Mouse (Mus musculus) right cerebral cortex, adult 18-20 months (tissue): ENCODE results near the gene Zfp112.
"Not testable (repeated sequence)": the region's sequence is repeated elsewhere in the genome, so short reads cannot be mapped to it uniquely, and the experiment has no call there.

ENCODE experiments used
- DNase-seq: peaks from one replicate; pipeline ENCODE4 v3.0.0; 2022; ENCODE audit warnings: mixed read lengths

The Zfp112 gene

DNA sequence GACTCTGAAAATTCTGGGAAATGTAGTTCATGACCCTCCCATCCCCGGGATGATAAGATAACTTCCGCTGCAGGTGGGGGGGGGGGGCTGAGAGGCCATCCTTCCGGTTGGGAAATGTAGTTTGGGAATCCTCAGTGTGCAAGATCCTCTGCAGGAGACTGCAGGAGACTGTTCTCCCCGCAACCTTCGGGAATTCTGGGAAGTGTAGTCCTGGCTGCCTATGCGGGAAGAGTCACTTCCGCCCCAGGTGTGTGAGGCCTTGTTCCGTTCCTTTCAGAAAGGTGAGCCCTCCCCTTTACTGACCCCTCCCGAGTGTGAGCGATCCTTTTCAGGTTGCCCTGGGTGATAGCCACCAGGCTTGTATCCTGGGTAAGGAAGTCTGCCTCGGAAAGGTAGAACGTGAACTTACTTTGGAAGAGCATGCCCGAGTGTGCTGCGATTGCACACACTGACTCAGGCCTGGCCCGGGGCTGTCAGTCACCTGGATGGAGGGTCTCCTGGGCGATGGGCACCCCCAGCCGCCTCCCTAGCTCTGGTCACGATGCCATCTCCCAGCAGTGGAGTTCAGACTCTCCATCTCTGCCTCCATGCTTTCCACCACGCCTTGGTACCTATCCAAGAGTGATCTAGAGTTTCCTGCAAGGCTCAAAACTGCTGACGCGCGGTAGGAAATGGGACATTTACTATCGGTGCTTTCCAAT, at the start of gene Zfp112:
Zfp112 (plus strand) TSS at position 159 of the 701 bp plus-strand sequence.
- DNase-seq = peak; percentile 93

DNA sequence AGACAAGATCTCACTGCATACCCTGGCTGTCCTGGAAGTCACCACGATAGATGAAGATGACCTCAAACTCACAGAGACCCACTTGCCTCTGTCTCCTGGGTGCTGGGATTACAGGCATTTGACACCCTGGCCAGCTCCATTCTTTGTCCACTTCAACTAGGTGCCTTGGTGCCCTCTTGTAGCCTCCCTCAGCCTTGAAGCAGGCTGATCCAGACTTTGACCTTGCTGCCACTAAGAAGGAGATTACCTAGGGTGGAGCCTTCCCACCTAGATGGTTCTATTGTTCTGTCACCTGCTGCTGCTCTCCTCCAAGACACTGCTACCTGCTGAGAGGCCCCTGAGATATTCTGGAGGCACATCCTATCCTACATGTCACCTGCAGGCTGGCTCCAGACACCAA, 37.7 kb upstream of the Zfp112 start:
- not testable (repeated sequence) for DNase-seq

DNA sequence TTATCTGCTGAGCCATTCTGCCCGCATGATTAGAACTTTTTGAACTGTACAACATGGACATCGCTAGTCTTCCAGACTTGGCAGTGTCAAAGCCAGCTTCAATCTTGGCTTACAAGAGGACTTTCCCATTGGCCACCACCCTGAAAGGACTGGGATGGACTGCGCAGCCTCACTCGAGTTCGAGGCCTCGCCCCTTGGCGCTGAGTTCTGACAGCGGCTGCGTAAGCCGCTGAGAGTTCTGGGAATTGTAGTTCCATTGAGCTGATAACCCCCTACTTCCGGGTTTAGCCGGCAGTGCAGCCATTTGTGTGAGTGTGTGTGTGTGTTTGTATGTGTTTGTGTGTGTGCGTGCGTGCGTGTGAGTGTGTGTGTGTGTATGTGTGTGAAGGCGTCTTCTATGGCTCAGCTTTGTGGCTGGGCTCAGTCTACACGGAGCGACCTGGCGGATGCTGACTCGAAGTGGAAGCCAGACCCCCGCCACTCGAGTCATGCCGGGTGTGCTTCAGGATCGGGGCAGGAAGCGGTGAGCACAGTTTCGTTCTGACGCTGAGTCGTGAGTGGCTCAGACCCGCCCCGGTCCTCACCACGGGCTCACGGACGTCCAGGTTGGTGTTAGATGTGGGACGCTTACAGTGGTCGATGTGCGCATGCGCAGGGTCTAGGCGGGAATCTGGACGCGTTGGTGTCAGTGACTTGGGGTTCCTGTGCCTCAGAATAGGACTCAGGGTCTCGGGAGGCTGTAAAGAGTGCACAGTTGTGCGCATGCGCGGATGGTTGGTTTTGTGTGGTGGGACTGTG, 30.3 kb upstream of the Zfp112 start, which contains the start of gene Zfp180:
Zfp180 (plus strand) TSS at position 291 of the 798 bp plus-strand sequence.
- DNase-seq = peak; percentile 98

DNA sequence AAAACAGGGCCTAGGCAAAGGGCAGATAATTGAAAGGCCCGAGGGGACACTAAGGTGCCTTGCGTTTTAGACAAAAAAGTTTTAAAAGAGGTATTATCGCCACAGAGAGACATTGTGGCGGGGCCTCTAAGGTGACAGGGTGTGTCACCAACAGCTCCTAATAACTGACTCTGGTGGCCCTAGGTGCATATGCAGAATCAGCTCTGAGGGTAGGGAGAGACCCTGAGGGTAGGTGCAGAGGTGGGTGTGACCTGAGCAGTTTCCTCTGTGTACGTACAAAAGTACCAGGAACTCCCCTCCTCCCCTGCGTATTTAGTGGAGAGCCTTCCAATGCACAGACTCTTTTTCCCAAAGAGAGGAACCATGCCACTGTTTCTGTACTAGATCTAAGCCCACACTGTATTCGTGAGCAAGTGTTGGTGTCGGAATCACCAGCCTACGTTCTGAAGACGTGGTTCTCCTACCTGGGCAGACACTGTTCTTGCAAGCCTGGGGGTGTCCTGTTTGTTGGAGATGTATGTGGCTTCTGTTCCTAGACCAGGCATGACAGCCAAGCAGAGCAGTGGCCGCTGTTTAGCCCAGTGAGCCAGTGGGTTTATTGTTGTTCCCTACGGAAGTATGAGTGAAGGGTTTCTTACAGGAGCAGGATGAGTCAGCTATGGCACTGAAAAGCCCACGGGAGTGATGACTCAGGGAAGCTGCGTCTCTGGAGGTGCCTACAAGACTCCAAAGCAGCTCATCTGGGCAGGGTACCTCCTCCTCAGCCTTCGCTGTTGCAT, 29.5 kb upstream of the Zfp112 start:
- peak; percentile 86 for DNase-seq

DNA sequence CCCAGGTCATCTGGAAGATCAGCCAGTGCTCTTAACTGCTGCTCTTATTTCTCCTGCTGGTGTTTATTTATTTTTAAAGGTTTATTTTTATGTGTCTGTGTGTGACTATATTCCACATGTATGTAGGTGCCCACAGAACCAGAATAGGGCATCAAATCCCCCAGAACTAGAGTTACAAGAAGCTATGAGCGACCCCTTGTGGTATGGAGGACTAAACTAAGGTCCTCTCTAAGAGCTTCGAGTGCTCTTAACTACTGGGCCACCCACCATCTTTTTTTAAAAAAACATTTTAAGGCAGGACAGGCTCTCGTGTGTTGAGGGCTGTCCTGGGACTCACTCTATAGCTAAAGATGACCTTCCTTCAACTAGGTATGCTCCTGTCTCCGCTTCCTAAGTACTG, 25.2 kb upstream of the Zfp112 start:
- no peak for DNase-seq

DNA sequence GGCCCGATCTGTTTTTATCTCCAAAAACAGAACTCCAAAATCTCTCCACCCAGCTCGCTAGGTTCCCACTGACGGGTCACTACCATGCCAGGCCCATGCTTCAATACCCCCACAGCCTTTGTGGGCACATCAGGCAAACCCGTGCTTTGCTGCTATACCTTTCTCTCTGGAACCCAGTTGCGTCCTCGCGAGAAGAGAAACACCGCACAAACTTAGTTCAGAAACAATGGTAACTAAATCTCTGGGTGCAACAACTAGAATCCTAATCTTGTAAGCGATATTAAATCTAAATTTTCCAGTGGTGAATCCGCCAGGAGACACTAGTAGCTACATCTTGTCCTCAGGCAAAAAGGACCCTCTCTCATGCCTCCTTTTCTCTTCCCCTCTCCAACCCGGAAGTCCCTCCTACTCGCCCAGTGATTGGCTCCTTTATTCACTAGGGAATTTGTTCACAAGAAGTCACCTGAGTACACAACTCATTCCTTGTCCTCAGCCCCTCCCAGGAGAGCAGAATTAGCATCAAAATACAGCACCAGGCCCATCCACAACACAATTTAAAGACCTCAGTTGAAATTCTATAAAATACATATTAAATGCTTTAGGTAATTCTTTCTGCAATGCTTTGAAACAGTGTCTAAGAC, 24.5 kb upstream of the Zfp112 start:
- no peak for DNase-seq

DNA sequence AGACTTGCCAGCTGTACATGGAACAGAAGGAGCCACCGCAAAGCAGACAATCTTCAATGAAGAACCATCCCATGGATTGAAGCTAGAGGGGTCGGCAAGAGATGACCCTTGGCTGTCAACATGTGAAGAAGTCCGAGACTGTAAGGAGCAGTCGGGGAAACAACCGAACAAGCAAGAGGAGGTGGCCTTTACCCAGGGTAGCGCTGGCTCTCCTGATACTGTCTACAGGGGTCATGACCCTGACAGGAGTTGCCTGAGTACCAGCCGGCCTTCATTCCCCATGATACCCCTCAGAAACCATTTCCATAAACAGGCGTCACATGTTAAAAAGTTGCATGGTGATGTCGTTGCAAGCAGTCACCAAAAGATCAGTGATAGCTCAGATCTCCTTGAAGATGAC, 7.7 kb upstream of the Zfp112 start:
- no peak for DNase-seq

DNA sequence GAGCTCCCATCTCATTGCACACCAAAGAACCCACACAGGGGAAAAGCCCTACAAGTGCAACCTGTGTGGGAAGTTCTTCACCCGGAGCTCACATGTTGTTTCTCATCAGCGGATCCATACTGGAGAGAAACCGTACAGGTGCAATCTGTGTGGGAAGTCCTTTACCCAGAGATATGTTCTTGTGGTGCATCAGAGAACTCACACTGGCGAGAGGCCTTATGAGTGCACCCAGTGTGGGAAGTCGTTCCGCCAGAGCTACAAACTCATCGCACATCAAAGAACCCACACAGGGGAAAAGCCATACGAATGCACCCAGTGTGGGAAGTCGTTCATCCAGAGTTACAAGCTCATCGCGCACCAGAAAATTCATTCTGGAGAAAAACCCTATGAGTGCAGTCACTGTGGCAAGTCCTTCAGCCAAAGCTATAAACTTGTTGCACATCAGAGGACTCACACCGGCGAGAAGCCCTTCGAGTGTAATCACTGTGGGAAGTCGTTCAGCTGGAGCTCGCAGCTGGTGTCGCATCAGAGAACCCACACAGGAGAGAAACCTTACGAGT, 6.9 kb upstream of the Zfp112 start:
- DNase-seq = no peak

DNA sequence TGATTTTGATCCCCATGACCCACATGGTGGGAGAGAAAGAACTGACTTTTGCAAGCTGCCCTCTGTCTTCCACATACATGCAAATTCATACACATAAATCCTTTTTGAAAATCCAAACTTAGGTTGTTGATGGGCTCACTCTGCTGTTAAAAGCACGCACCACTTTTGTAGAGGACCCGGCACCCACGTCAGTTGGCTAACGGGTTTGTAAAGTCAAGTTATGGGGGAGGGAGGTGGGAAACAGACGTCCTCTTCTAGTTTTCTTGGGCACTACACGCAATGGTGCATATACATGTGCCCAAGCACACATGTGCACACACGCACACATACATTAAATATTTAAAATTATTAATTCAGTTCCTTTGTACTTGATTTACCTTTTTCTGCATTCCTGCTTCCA, 1.3 kb upstream of the Zfp112 start:
- DNase-seq = no peak

DNA sequence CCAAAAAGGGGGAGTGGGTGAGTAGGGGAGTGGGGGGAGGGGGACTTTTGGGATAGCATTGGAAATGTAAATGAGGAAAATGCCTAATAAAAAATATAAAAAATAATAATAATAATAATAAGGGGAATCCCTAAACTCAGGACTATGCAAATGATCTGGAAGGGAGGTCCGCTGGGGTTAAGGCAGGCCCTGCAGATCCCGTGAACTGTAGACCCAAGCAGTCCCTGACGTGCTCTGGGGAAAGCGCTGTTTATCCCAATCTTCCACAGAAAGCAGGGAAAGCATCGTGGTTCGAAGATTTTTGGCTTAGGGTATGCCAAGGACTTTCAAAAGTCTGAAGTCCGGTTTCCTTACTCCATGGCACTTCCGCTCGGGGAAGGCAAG, 350 bp upstream of the Zfp112 start:
- no peak for DNase-seq

DNA sequence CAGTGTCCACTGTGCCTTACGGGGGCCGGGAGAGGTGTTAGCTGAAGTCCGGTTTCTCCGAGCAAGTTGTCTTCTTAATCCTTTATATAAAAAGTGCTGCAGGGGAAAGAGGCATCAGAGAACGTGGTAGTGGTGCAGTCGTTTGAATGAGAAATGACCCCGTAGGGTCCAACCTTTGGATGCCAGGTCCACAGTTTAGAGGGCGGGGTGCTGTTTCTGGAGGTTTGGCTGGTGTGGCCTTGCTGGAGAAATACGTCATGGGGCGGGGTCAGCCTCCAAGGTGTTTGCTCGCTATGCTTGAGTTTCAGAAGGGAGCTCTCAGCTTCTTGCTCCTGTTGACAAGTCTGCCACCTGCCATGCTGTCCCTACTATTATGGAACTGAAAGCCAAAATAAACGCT, 887 bp downstream of the Zfp112 start:
- DNase-seq = peak; percentile 44

DNA sequence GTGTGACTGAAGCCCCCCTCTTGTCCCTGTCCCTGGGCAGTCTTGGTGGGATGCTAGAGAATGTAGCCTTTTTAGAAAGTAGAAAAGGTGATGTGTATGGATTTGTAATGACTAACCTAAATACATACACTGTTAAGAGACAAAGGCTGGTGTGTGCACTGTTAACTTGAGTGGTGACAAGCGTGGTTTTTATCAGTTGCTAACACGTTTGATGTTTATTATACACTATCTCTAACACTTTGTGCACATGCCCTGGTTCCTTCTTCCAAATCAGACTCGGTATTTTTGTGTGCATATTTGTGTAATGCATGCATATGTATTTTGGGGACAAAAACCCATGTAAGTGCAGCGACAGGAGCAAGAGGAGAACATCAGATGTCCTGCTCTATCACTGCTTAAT, 4.5 kb downstream of the Zfp112 start:
- DNase-seq = no peak

DNA sequence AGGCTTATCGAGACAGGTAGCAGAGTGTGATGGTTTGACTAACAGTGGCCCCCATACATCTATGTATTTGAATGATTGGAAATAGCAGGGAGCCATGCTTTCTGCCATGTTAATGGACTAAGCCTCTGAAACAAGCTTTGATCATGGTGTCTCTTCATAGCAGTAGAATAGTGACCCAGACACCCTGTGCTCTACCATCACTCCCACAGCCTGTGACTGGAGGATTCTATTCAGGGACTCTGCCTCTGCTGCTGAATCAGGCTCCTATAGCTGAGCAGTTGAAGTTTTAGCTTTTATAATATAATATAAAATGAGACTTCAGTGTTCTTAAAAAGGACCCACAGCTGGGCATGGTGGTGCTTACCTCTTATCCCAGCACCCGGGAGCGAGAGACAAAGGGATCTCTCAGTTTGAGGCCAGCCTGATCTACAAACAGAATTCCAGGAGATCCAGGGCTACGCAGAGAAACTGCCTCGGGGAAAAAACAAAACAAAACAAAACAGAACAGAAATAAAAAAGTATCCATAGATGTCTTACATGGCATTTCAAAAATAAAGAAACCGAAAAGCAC, 21.4 kb downstream of the Zfp112 start:
- DNase-seq = no peak

DNA sequence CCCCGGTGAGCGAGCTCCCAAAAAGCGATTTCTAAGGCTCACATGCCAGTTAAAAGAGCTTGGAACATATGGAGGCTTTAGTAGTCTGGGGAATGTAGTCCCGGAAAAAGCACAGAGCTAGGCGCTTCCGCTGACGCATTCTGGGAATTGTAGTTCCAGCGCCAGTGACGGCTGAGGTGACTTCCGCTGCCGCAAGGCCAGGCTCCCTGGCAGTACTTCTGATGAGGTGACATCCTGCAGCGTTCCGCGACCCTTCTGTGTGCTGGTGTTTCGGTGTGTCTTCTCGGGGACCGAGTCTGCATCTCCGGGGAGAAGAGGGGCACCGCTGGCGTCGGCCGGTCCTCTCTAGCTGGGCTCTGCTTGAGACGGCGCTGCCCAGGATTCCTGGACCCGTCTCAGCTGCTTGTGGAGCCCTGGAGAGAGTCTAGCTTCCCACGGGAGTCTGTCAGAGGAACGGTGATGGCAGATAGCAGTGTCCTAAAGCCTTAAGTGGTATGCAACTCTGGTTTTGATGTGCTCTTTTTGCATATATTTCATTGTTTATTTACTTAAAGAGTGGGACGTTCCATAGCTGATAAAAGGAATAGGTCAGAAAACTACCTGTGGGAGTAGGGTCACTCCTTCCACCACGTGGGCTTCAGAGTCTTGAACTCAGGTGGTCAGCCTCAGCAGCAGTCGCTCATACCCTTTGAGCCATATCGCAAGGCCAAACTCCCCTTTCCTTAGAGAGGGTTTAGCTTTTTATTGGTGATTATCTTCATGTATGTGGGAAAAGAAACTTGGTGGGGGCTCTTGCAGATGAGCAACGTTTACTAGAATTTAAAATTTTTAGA, 22.1 kb downstream of the Zfp112 start, which contains the start of gene Zfp235:
Zfp235 (plus strand) TSS at position 174 of the 833 bp plus-strand sequence.
- DNase-seq = peak; percentile 94

DNA sequence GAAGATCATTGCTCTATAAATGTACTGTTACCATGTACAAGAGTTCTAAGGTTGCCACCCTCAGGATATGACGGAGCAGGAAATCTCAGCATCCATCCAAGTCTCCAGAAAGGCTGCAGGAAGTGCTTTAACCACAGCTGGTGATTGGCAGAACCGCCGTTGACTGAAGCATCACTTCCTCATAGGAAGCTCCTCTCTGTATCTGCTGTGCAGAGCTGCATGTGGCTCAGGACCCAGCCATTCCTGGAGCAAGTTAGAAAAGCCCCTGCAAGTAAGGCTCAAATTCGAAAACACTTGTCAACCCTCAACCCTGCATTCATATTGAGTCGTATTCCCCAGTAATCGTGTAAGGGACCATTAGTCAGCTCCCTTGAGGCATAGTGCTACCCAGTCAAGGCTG, 30.5 kb downstream of the Zfp112 start:
- no peak for DNase-seq

DNA sequence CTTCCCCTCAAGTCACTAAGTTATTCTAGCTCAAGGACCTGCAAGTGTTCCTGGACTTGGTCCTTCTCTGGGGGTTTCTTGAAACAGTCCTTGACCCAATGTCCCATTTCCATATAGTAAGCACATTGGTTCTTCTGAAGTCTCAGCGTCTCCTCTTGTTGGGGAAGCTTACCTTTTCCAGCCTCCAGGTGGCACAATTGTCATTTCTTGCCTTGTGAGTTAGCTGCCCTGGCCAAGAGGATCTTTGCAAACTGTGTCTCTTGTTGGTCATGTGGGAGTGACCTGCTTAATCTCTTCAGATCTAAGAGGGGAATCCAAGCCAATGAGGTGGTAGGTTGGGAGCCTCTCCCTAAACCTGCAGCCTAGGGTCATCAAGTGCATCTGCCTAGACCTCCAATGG, 41.2 kb downstream of the Zfp112 start:
- DNase-seq = no peak

DNA sequence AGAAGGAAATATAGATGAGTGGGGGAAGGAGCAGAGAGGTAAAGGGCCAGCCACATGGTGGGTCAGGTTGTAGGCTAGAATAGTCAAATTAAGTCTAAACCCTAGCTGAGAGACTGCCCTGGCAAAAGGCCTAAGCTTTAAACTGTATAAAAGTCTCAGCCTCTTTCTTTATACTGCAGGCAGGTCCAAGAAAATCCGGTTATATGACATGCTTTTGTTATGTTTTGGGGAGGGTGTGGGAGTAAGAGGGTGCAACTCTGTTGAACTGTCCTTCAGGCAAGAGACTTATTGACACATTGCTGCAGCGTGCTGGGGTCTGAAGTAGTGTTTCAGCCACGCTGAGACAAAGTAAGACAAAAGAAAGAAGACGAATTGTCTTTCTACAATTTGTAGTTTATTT, 60.1 kb downstream of the Zfp112 start:
- no peak for DNase-seq

DNA sequence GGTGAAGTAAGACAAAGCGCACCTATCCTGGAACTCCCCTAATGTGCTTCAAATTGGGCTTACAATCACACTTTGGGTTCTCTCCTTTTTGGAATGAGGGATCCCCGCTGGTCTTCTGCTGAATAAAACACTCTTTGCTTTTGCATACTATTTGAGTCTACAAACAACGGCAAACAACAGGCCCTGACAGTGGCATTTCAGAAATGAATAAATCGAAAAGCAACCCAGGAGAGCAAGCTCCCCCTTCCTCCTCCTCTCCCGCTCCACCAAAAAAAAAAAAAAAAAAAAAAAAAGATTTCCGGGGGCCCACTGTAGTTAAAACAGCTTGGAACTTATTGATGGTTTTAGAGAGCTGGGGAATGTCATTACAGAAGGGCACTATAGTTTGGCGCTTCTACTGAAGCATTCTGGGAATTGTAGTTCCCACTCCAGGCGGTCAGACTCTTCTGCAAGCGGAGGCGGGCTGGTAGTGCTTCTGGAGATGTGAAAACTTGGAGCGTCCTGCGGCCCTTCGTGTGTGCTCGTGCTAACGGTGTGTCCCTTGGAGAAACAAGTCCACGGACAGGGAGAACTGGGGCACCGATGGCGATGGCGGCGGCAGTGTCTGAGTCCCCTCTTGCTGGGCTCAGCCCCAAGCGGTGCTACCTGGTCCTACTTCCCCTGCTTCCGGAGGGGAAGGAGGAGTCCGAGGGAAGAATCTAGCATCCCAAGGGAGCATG, 62.7 kb downstream of the Zfp112 start, which contains the start of gene Zfp114:
Zfp114 (plus strand) TSS at position 443 of the 719 bp plus-strand sequence.
- DNase-seq = peak; percentile 67

DNA sequence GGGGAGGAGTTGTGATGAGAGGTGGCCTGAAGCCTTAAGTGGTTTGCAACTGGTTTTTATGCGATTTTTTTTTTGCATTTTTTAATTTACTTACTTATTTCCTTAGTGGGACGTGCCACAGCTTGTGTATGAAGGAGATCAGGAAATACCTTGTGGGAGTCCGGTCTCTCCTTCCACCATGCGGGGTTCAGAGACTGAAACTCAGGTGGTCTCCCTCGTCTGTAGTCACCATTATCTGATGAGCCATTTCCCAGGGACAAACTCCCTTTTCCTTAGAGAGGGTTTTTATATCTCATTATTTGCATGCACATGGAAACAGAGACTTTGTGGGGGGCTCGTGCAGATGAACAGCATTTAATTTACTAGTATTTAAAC, 63.2 kb downstream of the Zfp112 start:
- DNase-seq = no peak
